Mouse (Mus musculus): ENCODE data around the gene Slc17a4. TPM values are rescaled to one million over a fixed set of nuclear protein-coding genes. Genes with fewer than 3 reads are reported as not detected.

Slc17a4 gene
- not detected in 2 replicates for polyA plus RNA-seq (2021; fragmentation: Nextera tagmentation)
- long read RNA-seq, experiment 1: 0 reads
- long read RNA-seq, experiment 2: 0 reads

GRCm38 (mm10) chr13:23914376-23915167 is at the start of gene Slc17a4:
TSS of gene Slc17a4 (minus strand) at chr13:23915009.

GRCm38 (mm10) chr13:23934211-23934520 is 19.4 kb upstream of the Slc17a4 start, which contains the start of gene Hist1h2aa:
TSS of gene Hist1h2aa (plus strand) at chr13:23934462.

GRCm38 (mm10) chr13:23933421-23934210 is 18.8 kb upstream of the Slc17a4 start, which contains the start of gene Hist1h2ba:
TSS of gene Hist1h2ba (minus strand) at chr13:23934156.

DNA sequence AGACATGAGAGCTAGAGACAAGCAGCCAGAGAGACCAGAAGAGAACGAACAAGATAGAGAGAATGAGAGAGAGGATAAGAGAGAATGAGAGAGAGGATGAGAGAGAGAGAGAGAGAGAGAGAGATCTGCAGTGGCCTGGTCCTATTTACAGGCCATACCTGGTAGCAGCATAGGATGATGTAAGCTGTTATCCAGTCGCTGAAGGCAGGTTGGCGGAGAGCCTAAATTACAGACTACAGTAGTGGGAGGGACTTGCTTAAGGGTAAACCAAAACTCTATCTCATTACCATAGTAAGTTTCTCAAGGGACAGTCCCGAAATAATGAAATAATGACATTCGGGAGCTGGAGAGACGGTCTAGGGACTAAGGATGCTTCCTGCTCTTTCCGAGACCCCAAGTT is 47.4 kb downstream of the Slc17a4 start, which contains the start of gene Slc17a1:
Gene Slc17a1 (plus strand): TSS at position 346 of the 400 bp plus-strand sequence.

Other genes with a start within 250 kb of the Slc17a4 start
- 0.88 and 1.6 TPM in 2 replicates for gene Hist1h2ac, start 231.1 kb downstream of the Slc17a4 start, polyA plus RNA-seq (2021; fragmentation: Nextera tagmentation)
- 101 and 115 TPM in 2 replicates for gene Hist1h2bc, start 230.8 kb downstream of the Slc17a4 start, polyA plus RNA-seq (2021; fragmentation: Nextera tagmentation)
- not detected in 2 replicates for gene Hist1h1t, start 219.2 kb downstream of the Slc17a4 start, polyA plus RNA-seq (2021; fragmentation: Nextera tagmentation)
- gene Hist1h4c, start 216.6 kb downstream of the Slc17a4 start, polyA plus RNA-seq (2021; fragmentation: Nextera tagmentation): 2.1 and 4.0 TPM in 2 replicates
- gene Hfe, start 204.2 kb downstream of the Slc17a4 start, polyA plus RNA-seq (2021; fragmentation: Nextera tagmentation): 3.9 and 4.3 TPM in 2 replicates
- 7.4 and 7.6 TPM in 2 replicates for gene Hist1h1c, start 176.2 kb downstream of the Slc17a4 start, polyA plus RNA-seq (2021; fragmentation: Nextera tagmentation)
- gene Hist1h3c, start 169.4 kb downstream of the Slc17a4 start, polyA plus RNA-seq (2021; fragmentation: Nextera tagmentation): 0.53 TPM in 1 of 2 replicates, not detected in the other
- gene Hist1h2bb, start 168.3 kb downstream of the Slc17a4 start, polyA plus RNA-seq (2021; fragmentation: Nextera tagmentation): 0.45 TPM in 1 of 2 replicates, not detected in the other
- gene Hist1h2ab, start 163.9 kb downstream of the Slc17a4 start, polyA plus RNA-seq (2021; fragmentation: Nextera tagmentation): 2.6 and 2.8 TPM in 2 replicates
- gene Hist1h3b, start 162.7 kb downstream of the Slc17a4 start, polyA plus RNA-seq (2021; fragmentation: Nextera tagmentation): 0.40 TPM in 1 of 2 replicates, not detected in the other
- gene Hist1h4b, start 158.0 kb downstream of the Slc17a4 start, polyA plus RNA-seq (2021; fragmentation: Nextera tagmentation): not detected in 2 replicates
- gene Hist1h4a, start 153.8 kb downstream of the Slc17a4 start, polyA plus RNA-seq (2021; fragmentation: Nextera tagmentation): 0.47 TPM in 1 of 2 replicates, not detected in the other
- not detected in 2 replicates for gene Hist1h3a, start 152.6 kb downstream of the Slc17a4 start, polyA plus RNA-seq (2021; fragmentation: Nextera tagmentation)
- gene Hist1h1a, start 151.3 kb downstream of the Slc17a4 start, polyA plus RNA-seq (2021; fragmentation: Nextera tagmentation): not detected in 2 replicates
- not detected in 2 replicates for gene Trim38, start 145.1 kb downstream of the Slc17a4 start, polyA plus RNA-seq (2021; fragmentation: Nextera tagmentation)
- not detected in 2 replicates for gene Slc17a2, start 108.0 kb downstream of the Slc17a4 start, polyA plus RNA-seq (2021; fragmentation: Nextera tagmentation)
- gene Slc17a3, start 75.6 kb downstream of the Slc17a4 start, polyA plus RNA-seq (2021; fragmentation: Nextera tagmentation): not detected in 2 replicates
- not detected in 2 replicates for gene Slc17a1, start 47.3 kb downstream of the Slc17a4 start, polyA plus RNA-seq (2021; fragmentation: Nextera tagmentation)
- gene Hist1h2ba, start 19.1 kb upstream of the Slc17a4 start, polyA plus RNA-seq (2021; fragmentation: Nextera tagmentation): not detected in 2 replicates
- not detected in 2 replicates for gene Hist1h2aa, start 19.5 kb upstream of the Slc17a4 start, polyA plus RNA-seq (2021; fragmentation: Nextera tagmentation)
- gene Scgn, start 76.2 kb upstream of the Slc17a4 start, polyA plus RNA-seq (2021; fragmentation: Nextera tagmentation): 0.38 TPM in 1 of 2 replicates, not detected in the other

Measured in left cerebral cortex, adult 6 months (tissue).